Mouse (Mus musculus) erythroblast, embryonic 14.5 days (primary cell): ENCODE measurements at regions not wholly inside any gene's neighbourhood (a gene's known extent, or its start where the extent isn't known, plus 50 kb on each side); places are given as distances from the start of the nearest gene placed in this dataset.

Source experiments
- H3K27me3 ChIP-seq: 2 replicates; pipeline ENCODE4 v1.6.1; 2012; ENCODE audit warnings: inconsistent platforms; ENCODE audit not compliant: control insufficient read depth
- H3K36me3 ChIP-seq: 2 replicates; pipeline ENCODE4 v1.6.1; 2012; ENCODE audit warnings: mild to moderate bottlenecking, inconsistent platforms; ENCODE audit not compliant: control insufficient read depth
- H3K4me1 ChIP-seq: 2 replicates; pipeline ENCODE4 v1.6.1; 2012; ENCODE audit warnings: inconsistent platforms; ENCODE audit not compliant: control insufficient read depth
- H3K4me3 ChIP-seq: replicated peaks from 2 replicates; pipeline ENCODE3; 2012; ENCODE audit warnings: moderate library complexity, mild to moderate bottlenecking, inconsistent platforms
- H3K9me3 ChIP-seq: 2 replicates; pipeline ENCODE4 v1.6.1; 2012; ENCODE audit warnings: low read length, inconsistent platforms, mixed read lengths; ENCODE audit not compliant: control insufficient read depth
- GATA1 ChIP-seq: IDR thresholded peaks from 2 replicates; pipeline ENCODE4 v1.6.1; 2012; ENCODE audit warnings: low read length, inconsistent platforms, mixed read lengths
- TAL1 ChIP-seq: IDR thresholded peaks from 3 replicates; pipeline ENCODE4 v1.6.1; 2012; ENCODE audit warnings: low read length, inconsistent platforms, mixed read lengths

DNA sequence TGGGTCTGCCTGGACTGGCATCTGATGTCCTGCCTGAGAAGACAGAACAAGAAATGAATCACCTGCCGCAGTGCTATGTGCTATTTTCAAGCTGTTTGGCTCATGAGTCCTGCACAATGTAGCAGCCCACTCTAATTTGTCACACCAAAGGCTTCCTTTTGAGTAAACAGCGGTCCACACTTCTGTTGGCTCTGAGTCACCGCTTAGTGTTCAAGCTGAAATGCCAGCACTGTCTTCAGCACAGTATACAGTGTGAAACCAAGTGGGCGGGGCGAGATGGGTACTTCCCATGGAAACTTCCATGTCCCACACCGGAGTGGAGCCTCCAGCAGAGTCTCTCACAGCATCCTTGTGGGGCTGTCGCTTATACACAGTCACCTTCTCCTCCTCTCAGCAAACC lies 168.8 kb upstream of the Ado start:
- TF ChIP-seq GATA1, result no peak
- no peak for TF ChIP-seq TAL1
- H3K27me3 ChIP-seq, result no peaks in the 10 kb centered on the region
- no peak overlapping the region for H3K4me3 ChIP-seq
- H3K36me3 ChIP-seq, result no peaks in the 10 kb centered on the region
- H3K4me1 ChIP-seq, result no peaks in the 10 kb centered on the region
- H3K9me3 ChIP-seq, result no peaks in the 10 kb centered on the region

DNA sequence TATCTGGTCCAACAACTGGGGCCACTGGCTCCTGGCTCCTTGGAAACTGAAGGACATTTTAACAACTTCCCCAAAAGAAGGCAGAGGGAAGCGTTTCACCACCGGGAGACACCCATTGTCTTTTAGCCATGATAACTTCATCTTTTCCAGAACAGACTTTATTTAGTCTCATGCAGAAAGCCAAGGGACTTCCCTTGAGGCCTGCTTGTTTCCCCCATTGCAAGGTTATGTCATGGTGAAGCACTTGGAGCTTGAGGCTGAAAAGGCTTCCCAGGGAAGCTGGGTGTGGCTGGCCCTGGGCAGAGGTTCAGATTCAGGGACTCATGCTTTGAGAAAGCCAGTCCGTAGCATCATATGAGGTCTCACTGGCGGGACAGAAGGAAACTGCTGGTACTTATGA lies 166.3 kb upstream of the Ado start:
- TF ChIP-seq GATA1, result no peak
- no peak for TF ChIP-seq TAL1

GRCm38 (mm10) chr10:67713098-67713497 lies 164.3 kb upstream of the Ado start:
- Histone ChIP-seq H3K27me3 (no peaks in the 10 kb centered on the region), H3K4me1 (no peaks in the 10 kb centered on the region), H3K4me3 (no peak overlapping the region), H3K9me3 (peaks cover 7% of the 10 kb centered on the region; the same call in 1 of the 2 replicates), H3K36me3 (no peaks in the 10 kb centered on the region)
- TF ChIP-seq TAL1 (no peak), GATA1 (no peak)

More for the DNA sequence above, 166.3 kb upstream of the Ado start:
- peaks cover 7% of the 10 kb centered on the region; the same call in 1 of the 2 replicates for H3K9me3 ChIP-seq
- no peaks in the 10 kb centered on the region for H3K27me3 ChIP-seq
- H3K4me1 ChIP-seq, result no peaks in the 10 kb centered on the region
- H3K4me3 ChIP-seq, result no peak overlapping the region
- no peaks in the 10 kb centered on the region for H3K36me3 ChIP-seq

- no peak overlapping the region for H3K4me3 ChIP-seq
- H3K4me1 ChIP-seq, result no peaks in the 10 kb centered on the region
- H3K27me3 ChIP-seq, result no peaks in the 10 kb centered on the region
- TF ChIP-seq TAL1 (no peak), GATA1 (no peak)
- no peaks in the 10 kb centered on the region for H3K36me3 ChIP-seq
- peaks cover 7% of the 10 kb centered on the region; the same call in 1 of the 2 replicates for H3K9me3 ChIP-seq
Measured at GRCm38 (mm10) chr10:67712665-67713064, 163.9 kb upstream of the Ado start.

- H3K4me1 ChIP-seq, result no peaks in the 10 kb centered on the region
- no peak overlapping the region for H3K4me3 ChIP-seq
- H3K27me3 ChIP-seq, result no peaks in the 10 kb centered on the region
- H3K9me3 ChIP-seq, result peaks cover 7% of the 10 kb centered on the region; the same call in 1 of the 2 replicates
- H3K36me3 ChIP-seq, result no peaks in the 10 kb centered on the region
- no peak for TF ChIP-seq GATA1
- no peak for TF ChIP-seq TAL1
Measured at GRCm38 (mm10) chr10:67711961-67712360, 163.2 kb upstream of the Ado start.

DNA sequence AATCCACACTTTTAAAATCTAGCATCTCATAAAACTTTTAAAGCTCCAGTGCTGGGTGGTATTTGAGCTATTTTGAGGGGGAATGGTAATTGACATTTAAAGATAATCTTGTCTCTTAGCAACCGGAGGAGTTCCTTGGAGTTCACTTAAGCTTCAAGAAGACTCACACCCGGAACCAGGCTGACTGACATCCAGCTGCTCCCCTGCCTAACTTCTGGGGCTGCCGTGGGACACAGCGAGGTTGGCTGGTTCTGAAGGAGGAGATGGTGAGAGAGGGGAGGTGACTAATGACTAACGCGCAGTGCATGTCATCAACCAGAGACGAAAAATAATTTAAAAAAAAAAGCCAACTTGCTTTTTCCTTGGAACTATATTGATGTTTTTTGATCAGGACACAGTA lies 157.7 kb upstream of the Ado start:
- H3K4me1 ChIP-seq, result no peaks in the 10 kb centered on the region
- peaks cover 2% of the 10 kb centered on the region; the same call in 1 of the 2 replicates for H3K9me3 ChIP-seq
- H3K4me3 ChIP-seq, result no peak overlapping the region
- H3K36me3 ChIP-seq, result no peaks in the 10 kb centered on the region
- H3K27me3 ChIP-seq, result no peaks in the 10 kb centered on the region
- TF ChIP-seq TAL1 (no peak), GATA1 (no peak)

DNA sequence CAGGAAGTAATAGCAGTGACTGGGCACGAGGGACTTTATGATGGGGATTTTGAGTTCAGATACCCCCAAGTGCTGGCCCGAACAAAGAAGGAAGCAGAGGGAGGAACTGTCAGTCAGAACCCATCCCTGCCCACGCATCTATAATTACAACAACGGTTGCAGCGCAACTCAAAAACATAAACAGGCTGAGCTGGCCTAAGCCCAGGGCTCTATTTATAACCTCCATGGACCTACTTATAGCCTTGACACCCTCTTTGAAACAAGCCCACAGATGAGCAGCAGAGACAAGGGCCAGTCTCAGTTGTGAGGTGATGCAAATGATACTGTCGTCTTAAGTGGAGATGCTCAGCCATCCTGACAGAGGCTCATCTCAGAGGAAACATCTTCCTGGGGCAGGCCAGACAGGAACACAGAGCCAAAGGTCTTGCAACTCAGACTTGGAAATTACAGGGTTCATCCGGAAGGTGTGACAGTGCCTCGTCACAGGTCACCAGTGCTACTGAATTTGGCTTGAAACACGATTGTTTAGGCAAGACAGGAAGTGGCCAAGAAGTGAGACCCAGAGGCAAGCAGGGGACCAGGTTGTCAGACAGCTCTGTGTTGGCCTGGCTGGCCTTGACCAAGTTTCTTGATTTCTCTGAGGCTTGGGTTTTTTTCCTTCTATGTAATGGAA lies 154.2 kb upstream of the Ado start:
- no peaks in the 10 kb centered on the region for H3K27me3 ChIP-seq
- no peak overlapping the region for H3K4me3 ChIP-seq
- no peaks in the 10 kb centered on the region for H3K4me1 ChIP-seq
- TF ChIP-seq TAL1 (no peak), GATA1 (no peak)
- no peaks in the 10 kb centered on the region for H3K36me3 ChIP-seq
- no peaks in the 10 kb centered on the region for H3K9me3 ChIP-seq

DNA sequence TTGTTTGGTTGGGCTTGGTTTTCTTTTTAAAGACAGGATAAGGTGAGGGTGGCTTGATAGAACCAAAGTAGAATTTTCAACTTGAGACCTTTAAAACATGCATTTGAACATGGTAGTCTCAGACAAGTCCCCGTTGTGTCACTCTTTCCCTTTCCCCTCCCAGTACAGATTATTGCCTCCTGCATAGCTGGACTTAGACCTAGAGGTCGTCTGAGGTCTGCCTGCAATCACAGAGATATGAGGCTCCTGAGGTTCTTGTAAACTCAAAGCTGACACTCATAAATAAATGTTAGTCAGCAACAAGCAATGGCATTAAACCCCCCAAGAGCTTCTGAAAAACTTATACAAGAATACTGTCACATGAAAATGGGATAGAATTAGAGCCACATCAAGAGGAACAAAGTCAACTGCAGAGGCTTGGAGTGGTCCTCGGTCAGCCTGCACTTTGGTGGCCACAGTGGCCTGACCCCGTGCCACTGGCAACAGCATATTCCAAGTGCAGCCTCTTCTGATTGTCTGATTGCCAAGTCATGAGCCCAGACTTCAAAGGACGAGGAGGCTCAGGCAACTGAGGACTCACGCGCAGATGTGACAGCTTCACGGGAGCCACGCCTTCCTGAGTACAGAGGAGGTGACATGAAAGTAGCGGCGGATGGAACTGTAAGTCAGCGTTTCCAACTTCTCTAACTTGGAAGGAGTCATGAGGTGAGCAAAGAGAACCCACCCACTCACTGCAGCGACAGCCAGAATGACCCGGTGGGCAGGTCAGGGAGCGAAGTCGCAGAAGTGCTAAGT lies 148.8 kb upstream of the Ado start:
- no peak for TF ChIP-seq TAL1
- no peak for TF ChIP-seq GATA1
- no peaks in the 10 kb centered on the region for H3K9me3 ChIP-seq
- no peaks in the 10 kb centered on the region for H3K36me3 ChIP-seq
- H3K4me1 ChIP-seq, result no peaks in the 10 kb centered on the region
- no peaks in the 10 kb centered on the region for H3K27me3 ChIP-seq
- H3K4me3 ChIP-seq, result no peak overlapping the region
